Mouse (Mus musculus) stomach, postnatal 0 days (tissue): Measurements from ENCODE around the gene Npas4.

Source experiments
- CTCF ChIP-seq: IDR thresholded peaks from 2 replicates; pipeline ENCODE4 v1.5.1; 2016; ENCODE audit warnings: antibody characterized with exemption, low read depth, mild to moderate bottlenecking, moderate library complexity
- EP300 ChIP-seq: optimal IDR thresholded peaks from 2 replicates; pipeline ENCODE3; 2016; ENCODE audit warnings: antibody characterized with exemption

DNA sequence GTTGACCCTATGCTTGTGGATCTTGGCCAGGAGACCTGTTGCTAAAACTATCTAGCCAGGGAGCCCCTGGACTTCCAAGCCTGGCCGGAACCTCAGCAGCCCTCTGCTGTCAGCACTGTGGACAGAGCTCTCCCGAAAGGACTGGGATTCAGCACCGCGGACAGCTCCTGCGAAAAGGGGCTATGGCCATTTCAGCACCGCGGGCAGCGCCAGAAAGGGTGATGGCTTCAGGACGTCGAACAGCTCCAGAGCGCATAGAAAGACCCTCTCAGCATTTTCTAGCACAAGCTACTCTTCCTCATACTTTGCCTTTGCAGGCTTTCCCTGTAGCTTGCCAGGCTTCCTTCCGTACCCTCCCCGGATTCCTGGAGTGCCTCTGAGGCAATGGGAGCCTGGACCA lies 1.1 kb downstream of the Npas4 start:
- TF ChIP-seq EP300 (no peak), CTCF (peak; percentile 50)
